In genomic region chr14:7749764-7750089, GRCm38 (mm10) we compare ENCODE assay signal across 9 mouse cellular contexts. TPM values are rescaled to one million over a fixed set of nuclear protein-coding genes. Genes with fewer than 3 reads are reported as not detected.
A peak's percentile ranks its signal among the peaks of the same experiment; 100 is the strongest.
DNase-seq lines count a peak whose midpoint lies in the region; ATAC-seq lines count a peak whose summit lies in the region.
"Had no signal": no experiment of that assay in that cellular context is flagged by ENCODE, and none has a peak within 500 bp of the region (broad histone marks: within the 10 kb centered on the region; RNA-seq: fewer than 3 reads in every experiment).

No protein-coding gene starts in this region.

- H3K9ac ChIP-seq in intestine, embryonic 16.5 days (ENCODE audit: low read depth, low read length) = no peak overlapping the region
- H3K9ac ChIP-seq in stomach, embryonic 14.5 days (replicated peaks; ENCODE audit: low read depth, low read length) = no peak overlapping the region
- H3K9ac ChIP-seq: liver, embryonic 13.5 days had no signal

- no peaks in the 10 kb centered on the region for H3K9me3 ChIP-seq in intestine, embryonic 16.5 days (ENCODE audit: control insufficient read depth, low read length)
- no peaks in the 10 kb centered on the region for H3K9me3 ChIP-seq in stomach, embryonic 14.5 days (ENCODE audit: control insufficient read depth, low read depth, low read length)
- H3K9me3 ChIP-seq: liver, embryonic 13.5 days had no signal

- peak overlapping the region; percentile 35 for H3K4me2 ChIP-seq in intestine, embryonic 16.5 days (ENCODE audit: low read depth, low read length)
- peak overlapping the region; percentile 30; the same call in 1 of the 2 replicates for H3K4me2 ChIP-seq in stomach, embryonic 14.5 days (replicated peaks; ENCODE audit: low read depth, low read length)
- H3K4me2 ChIP-seq: liver, embryonic 13.5 days had no signal

- no peak overlapping the region for H3K4me3 ChIP-seq in intestine, embryonic 16.5 days (ENCODE audit: low read length)
- H3K4me3 ChIP-seq in stomach, embryonic 14.5 days (ENCODE audit: low read depth, low read length) = 0 out of 2 replicates have a peak overlapping the region, but pooled peaks have one; percentile 11
- H3K4me3 ChIP-seq: liver, embryonic 13.5 days had no signal

- peak; percentile 77 to 78 for DNase-seq in cerebellum, postnatal 10 days
- no peak for DNase-seq in cerebellum, adult 9-10 months
- DNase-seq in right cerebral cortex, postnatal 4 days = peak; percentile 48
- no peak for DNase-seq in right cerebral cortex, adult 18-20 months
- no peak for DNase-seq in gastrocnemius, adult 8-10 months (ENCODE audit: low spot score in 2 of 2)
- DNase-seq: liver, embryonic 13.5 days had no signal

- peak; percentile 60 for ATAC-seq in intestine, embryonic 16.5 days
- ATAC-seq in stomach, embryonic 14.5 days (ENCODE audit: insufficient number of reproducible peaks, insufficient read depth, low FRiP score, low read depth) = peak; percentile 57; the same call in 1 of the 2 replicates
- ATAC-seq in megakaryocyte progenitor cell, adult 5-6 weeks (replicated peaks; ENCODE audit: poor library complexity) = no peak

- no peak overlapping the region for H3K27ac ChIP-seq in intestine, embryonic 16.5 days (ENCODE audit: low read length)
- peak overlapping the region; percentile 72 for H3K27ac ChIP-seq in stomach, embryonic 14.5 days (ENCODE audit: low read length)
- H3K27ac ChIP-seq: liver, embryonic 13.5 days had no signal

- no peaks in the 10 kb centered on the region for H3K36me3 ChIP-seq in intestine, embryonic 16.5 days (ENCODE audit: control insufficient read depth, insufficient read depth, low read length)
- no peaks in the 10 kb centered on the region for H3K36me3 ChIP-seq in stomach, embryonic 14.5 days (ENCODE audit: control insufficient read depth, insufficient read depth, low read length)
- H3K36me3 ChIP-seq: liver, embryonic 13.5 days had no signal

- WGBS in intestine, embryonic 16.5 days = 9% methylated on average over 4 of the region's 4 CpGs
- WGBS in stomach, embryonic 14.5 days = 4% methylated on average over 4 of the region's 4 CpGs

- no peaks in the 10 kb centered on the region for H3K27me3 ChIP-seq in intestine, embryonic 16.5 days (replicated peaks; ENCODE audit: control insufficient read depth, insufficient read depth, low read length)
- no peaks in the 10 kb centered on the region for H3K27me3 ChIP-seq in stomach, embryonic 14.5 days (ENCODE audit: control insufficient read depth, insufficient read depth, low read length)
- H3K27me3 ChIP-seq: liver, embryonic 13.5 days had no signal

- no peaks in the 10 kb centered on the region for H3K4me1 ChIP-seq in intestine, embryonic 16.5 days (ENCODE audit: control insufficient read depth, insufficient read depth, low read length)
- H3K4me1 ChIP-seq in stomach, embryonic 14.5 days (ENCODE audit: control insufficient read depth, insufficient read depth, low read length) = 0 out of 2 replicates have a peak, but pooled peaks cover 3% of the 10 kb centered on the region
- H3K4me1 ChIP-seq: liver, embryonic 13.5 days had no signal

RNA-seq across cellular contexts. Expression of gene Gm26661, which starts 41.7 kb away (rescaled TPM):
- polyA plus RNA-seq in intestine, embryonic 16.5 days (2015; fragmentation: Nextera tagmentation; extraction: Ambion mirVana) = not detected in 2 replicates
- not detected in 2 replicates for polyA plus RNA-seq in stomach, embryonic 14.5 days (2014; fragmentation: Nextera tagmentation; extraction: Ambion mirVana)
- total RNA-seq in gastrocnemius, adult 8-10 months (2022) = not detected
- not detected in 2 replicates for total RNA-seq in megakaryocyte progenitor cell, adult 5-6 weeks (2015)
- not detected in 2 replicates for total RNA-seq in megakaryocyte progenitor cell, adult 5-6 weeks (2017)
- polyA plus RNA-seq: liver, embryonic 13.5 days had no signal

Comparison
In these comparisons a context has a peak if more than half of its experiments do, and no peak if none do; other contexts are left out.
1. DNase-seq: peak in cerebellum, postnatal 10 days (2 of 2) and right cerebral cortex, postnatal 4 days (single experiment); none in cerebellum, adult 9-10 months (single experiment), right cerebral cortex, adult 18-20 months (single experiment) and gastrocnemius, adult 8-10 months (0 of 2).